Mouse (Mus musculus) 3134 (cell line): ENCODE data around the gene Cnot10.

Source experiments
- DNase-seq: peaks from one replicate; pipeline ENCODE4 v3.0.0-alpha.2; 2011; ENCODE audit warnings: low spot score; ENCODE audit not compliant: insufficient read length; ENCODE audit errors: extremely low read depth

The Cnot10 gene

GRCm38 (mm10) chr9:114584183-114585016, 55.6 kb downstream of the Cnot10 start:
- no peak for DNase-seq

GRCm38 (mm10) chr9:114583812-114584182, 56.2 kb downstream of the Cnot10 start:
- DNase-seq: peak; percentile 69

DNA sequence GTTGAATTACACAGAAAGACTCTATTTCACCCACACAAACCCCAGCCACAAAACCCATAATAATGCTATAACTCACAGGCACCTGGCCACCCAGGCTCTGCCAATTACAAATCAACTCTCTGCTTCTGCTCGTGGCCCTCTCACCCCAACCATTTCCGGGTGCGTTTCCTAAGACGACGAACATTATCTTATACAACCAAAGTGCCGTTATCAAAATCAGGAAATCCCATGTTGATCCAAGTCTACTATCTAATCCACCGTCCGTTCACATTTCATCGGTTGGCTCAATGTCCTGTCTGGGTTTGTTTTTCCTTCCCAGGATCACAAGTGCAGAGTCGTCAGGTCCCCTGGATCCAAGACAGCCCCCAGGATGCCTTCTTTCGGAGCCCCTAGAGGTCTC, 61.3 kb downstream of the Cnot10 start:
- DNase-seq: no peak

- peak; percentile 32 for DNase-seq
Measured at GRCm38 (mm10) chr9:114576001-114576400, 64.0 kb downstream of the Cnot10 start.

- no peak for DNase-seq
Measured at GRCm38 (mm10) chr9:114573528-114573927, 66.5 kb downstream of the Cnot10 start.

DNA sequence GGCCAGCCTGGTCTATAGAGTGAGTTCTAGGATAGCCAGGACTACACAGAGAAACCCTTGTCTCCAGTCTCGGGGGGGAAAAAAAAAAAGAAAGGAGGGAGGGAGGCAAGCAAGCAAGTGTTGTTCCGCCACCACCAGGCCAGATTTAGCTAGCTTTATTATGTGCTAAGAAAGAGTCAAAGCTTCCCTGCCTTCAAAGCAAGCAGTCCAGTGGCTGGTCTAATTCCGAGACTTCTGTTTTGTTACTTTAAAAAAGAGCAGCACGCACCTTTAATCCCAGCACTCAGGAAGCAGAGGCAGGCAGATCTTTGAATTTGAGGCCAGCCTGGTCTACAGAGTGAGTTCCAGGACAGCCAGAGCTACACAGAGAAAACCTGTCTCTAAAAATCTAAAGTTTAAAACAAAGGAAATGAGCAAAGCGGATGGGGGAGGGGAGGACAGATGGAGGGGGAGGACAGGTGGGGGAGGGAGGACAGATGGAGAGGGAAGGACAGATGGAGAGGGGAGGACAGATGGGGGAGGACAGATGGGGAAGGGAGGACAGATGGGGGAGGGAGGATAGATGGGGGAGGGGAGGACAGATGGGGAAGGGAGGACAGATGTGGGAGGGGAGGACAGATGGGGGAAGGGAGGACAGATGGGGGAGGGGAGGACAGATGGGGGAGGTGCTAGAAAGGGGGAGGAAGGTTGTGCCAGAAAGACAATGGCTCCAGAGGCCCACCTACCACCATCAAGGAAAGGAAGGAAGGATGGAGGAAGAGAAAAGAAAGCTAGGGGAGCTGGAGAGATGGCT, 71.1 kb downstream of the Cnot10 start:
- no peak for DNase-seq

DNA sequence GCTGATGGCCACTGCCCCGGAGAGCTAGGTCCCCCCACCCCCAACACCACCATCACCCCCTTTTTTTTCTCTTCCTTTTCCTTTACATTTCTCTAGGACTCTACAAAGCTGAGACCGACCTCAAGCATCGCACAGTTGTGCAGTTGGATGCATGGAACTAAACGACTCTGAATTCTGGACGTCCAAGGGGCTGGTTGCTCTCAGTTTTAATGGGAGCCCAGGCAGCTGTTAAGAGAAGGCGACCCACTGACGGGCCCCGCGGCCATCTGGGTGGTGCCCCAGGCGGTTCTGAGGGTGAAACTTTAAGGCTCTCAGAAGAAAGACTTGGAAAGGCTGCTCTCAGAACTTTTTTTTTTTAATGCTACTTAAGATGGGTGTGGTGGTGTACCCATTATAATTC, 75.3 kb downstream of the Cnot10 start:
- DNase-seq: no peak

DNA sequence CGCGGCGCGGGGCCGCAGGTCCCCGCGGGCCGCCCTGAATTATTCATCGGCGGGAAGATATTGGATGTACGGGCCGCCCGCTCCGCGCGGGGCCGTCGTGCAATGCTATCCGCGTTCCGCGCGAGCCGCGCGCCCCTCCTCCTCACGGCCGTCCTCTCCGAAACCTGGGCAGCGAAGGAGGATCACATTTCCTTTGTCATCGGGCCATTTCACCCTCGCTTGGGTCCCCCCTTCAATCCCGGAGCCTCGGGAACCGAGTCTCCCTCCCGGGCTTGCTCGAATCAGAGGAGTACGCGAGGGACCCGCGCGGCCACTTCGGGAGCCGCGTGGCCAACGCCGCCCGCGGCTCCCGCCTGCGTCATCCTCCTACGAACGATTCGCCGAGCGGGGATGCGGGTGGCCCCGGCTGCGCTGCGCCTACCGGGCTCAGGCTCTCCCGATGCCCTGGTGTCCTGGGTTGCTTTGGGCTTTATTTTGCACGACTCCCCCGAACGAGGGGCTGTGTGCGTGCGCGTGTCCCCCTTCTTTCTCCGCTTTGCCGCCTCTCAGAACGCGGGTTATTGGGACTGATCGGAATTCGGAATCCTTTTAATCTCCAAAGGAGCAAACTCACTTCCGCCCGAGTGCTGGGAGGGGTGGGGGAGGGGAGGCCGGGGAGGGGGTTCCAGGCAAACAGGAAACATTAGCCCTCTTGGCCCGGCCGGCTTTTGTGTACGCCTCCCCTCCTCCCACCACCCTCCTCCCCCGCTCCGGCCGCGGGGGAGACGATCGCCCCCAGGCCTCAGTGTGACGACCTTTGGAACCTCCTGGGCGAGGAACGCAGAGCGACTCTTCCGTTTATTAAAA, 76.0 kb downstream of the Cnot10 start, which contains the start of gene Trim71:
Gene Trim71, minus strand, starts transcription at position 609 of the 846 bp plus-strand sequence.
- DNase-seq: no peak

DNA sequence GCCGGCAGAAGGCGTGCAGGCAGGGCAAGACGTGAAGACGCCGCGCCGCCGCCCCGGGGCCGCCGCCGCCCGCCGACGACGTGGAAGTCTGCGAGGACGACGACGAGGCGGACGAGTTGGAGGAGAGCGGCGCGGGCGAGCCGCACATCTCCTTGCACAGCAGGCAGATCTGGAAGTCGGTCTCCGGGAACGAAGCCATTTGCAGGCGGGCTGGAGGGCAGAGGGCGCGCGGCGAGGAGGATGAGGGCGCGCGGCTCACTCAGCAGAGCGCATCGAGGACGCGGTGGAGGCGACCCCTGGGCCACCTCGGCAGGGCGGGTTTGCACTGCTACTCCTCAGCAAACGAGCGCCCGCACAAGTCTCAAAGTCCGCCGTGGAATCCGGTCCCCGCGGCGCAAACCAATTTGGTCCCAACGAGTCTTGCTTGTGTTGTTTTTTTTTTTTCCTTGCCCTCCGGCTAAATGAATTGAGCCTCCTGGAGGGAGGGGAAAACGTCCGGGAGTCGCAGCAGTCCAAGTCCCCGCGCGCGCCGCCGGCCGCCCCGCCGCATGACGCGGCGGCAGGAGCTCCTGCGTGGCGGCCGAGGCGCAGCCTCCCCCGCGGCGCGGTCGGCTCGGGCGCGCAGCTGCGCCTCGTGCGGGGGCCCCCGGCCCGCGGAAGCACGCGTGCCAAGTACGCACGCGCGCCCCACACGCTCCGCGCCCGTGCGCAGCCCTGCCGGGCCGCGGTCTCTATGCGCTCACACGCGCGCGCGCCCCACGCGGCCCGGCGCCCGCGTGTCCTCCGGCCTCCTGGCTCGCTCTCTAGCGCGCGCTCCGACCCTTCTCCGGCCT, 76.8 kb downstream of the Cnot10 start:
- DNase-seq: no peak

DNA sequence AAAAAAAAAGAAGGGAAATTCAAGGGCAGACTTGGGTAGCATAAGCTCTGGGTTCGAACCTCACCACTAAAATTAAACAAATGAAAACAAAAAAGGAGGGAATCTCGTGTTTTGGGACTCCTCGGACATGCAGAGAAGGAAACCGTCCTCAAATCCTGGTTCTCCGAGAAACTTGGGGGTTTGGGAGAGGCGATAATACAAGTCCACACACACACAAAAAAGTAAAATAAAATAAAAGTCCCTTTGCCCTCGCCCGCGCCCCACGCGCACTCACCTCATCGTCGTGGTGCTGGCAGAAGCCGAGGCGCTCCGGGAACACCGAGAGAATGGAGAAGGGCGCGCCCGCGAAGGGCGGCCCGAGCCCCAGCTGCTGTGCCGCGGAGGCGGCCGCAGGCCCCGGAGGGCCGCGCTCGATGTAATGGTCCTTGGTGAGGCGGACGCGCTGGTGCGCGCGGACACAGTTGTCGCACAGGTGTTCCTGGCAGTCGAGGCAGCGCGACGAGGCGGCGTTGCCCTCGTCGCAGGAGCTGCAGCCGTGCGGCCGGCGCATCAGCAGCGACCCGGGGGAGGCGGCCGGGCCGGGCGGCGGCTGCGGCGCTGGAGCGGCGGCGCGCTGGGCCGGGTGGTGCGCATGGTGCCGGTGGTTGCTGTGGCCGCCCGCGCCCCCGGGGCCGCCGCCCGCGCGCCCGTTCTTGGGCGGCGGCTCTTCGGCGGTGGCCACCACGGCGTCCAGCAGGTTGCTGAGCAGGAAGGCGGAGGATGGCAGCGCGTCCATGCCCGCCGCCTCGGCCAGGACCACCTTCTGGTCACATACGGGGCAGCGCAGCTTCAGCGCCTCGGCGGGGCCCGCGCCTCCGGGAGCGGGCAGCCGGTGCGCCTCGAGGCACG, 77.7 kb downstream of the Cnot10 start:
- no peak for DNase-seq

- DNase-seq: no peak
Measured at GRCm38 (mm10) chr9:114561671-114561971, 78.4 kb downstream of the Cnot10 start.

GRCm38 (mm10) chr9:114560771-114561670, 79.0 kb downstream of the Cnot10 start:
- no peak for DNase-seq

DNA sequence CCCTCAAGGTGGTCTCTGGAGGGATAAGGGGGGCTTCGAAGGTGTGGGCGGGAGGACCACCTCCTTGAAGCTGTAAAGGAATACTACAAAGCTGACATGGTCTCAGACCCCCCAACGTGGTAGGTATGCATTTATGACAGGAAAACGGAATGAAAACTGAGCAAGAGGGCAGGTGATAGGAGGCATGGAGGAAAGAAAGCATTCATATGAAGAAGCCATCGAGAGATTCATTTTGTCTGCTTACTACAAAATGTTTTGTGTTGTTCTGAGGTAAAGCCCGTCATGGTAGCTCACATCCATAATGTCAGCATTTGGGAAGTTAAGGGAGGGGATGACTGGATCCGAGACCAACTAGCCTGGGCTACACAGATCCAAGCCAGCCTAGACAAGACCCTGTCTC, 79.8 kb downstream of the Cnot10 start:
- no peak for DNase-seq

DNA sequence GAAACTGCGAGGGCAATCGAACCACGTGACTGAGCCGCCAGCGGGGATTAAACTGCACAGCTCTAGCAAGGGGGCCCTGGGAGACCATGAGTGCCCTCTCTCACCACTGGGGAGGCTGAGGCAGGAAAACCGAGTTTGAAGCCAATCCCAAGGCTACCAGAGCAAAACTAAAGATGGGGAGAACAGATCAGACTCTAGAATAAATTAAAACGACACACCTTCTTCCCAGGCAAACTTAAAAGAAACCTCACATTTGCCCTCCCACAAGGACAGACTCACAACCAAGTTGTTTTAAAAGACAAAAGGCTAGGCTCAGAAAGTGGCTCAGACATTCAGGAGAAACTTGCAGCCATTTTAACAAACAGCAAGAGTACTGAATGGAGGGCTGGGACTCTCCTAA, 82.9 kb downstream of the Cnot10 start:
- DNase-seq: no peak

GRCm38 (mm10) chr9:114556276-114556855, 83.6 kb downstream of the Cnot10 start:
- DNase-seq: no peak

GRCm38 (mm10) chr9:114554355-114554979, 85.5 kb downstream of the Cnot10 start:
- no peak for DNase-seq

- DNase-seq: no peak
Measured at GRCm38 (mm10) chr9:114553828-114554227, 86.2 kb downstream of the Cnot10 start.
